Mouse (Mus musculus) neural tube, embryonic 11.5 days (tissue): ENCODE measurements around the gene Col11a2. TPM values are rescaled to one million over a fixed set of nuclear protein-coding genes. Genes with fewer than 3 reads are reported as not detected.

Source experiments
- ATAC-seq: fragments of 200-750 bp; cut with Nextera tagmentation; 2 replicates; pipeline ENCODE4 v1.8.0; 2017; ENCODE audit warnings: moderate number of reproducible peaks, mild to moderate bottlenecking, moderate TSS enrichment, moderate library complexity; ENCODE audit not compliant: insufficient read depth, low FRiP score, low TSS enrichment
- DNase-seq: peaks from one replicate; pipeline ENCODE4 v3.0.0-alpha.2; 2015; ENCODE audit warnings: low spot score
- H3K27ac ChIP-seq: fragments of 300-500 bp; sonication (generic); 2 replicates; pipeline ENCODE4 v1.5.1; 2014; ENCODE audit warnings: low read depth, mild to moderate bottlenecking, low read length
- H3K27me3 ChIP-seq: fragments of 300-500 bp; sonication (generic); 2 replicates; pipeline ENCODE4 v1.6.1; 2014; ENCODE audit warnings: mild to moderate bottlenecking, low read length, mixed read lengths; ENCODE audit not compliant: control insufficient read depth, insufficient read depth
- H3K36me3 ChIP-seq: fragments of 300-500 bp; sonication (generic); 2 replicates; pipeline ENCODE4 v1.6.1; 2014; ENCODE audit warnings: mild to moderate bottlenecking, low read length, moderate library complexity, mixed read lengths; ENCODE audit not compliant: control insufficient read depth, insufficient read depth
- H3K4me1 ChIP-seq: fragments of 300-500 bp; sonication (generic); 2 replicates; pipeline ENCODE4 v1.6.1; 2014; ENCODE audit warnings: low read length, mixed read lengths; ENCODE audit not compliant: control insufficient read depth, insufficient read depth
- H3K4me2 ChIP-seq: fragments of 300-500 bp; sonication (generic); 2 replicates; pipeline ENCODE4 v1.6.1; 2014; ENCODE audit warnings: low read depth, mild to moderate bottlenecking, moderate library complexity
- H3K4me3 ChIP-seq: fragments of 300-500 bp; sonication (generic); 2 replicates; pipeline ENCODE4 v1.5.1; 2014; ENCODE audit warnings: low read depth, low read length
- H3K9ac ChIP-seq: fragments of 300-500 bp; sonication (generic); 2 replicates; pipeline ENCODE4 v1.6.1; 2014; ENCODE audit warnings: mild to moderate bottlenecking, low read length
- H3K9me3 ChIP-seq: fragments of 300-500 bp; sonication (generic); 2 replicates; pipeline ENCODE4 v1.6.1; 2016; ENCODE audit warnings: low read length; ENCODE audit not compliant: control insufficient read depth
- WGBS: fragments of 180-500 bp; shearing (Covaris S2); extraction: QIAGEN DNeasy Blood & Tissue Kit; methylation state at CpG from one replicate; pipeline ENCODE4 v1.1.7; 2014; 5-methylcytosine and 5-hydroxymethylcytosine counted together
- polyA plus RNA-seq: library from polyadenylated mRNA; unstranded; fragments of >200 nt; fragmentation: Nextera tagmentation; extraction: Ambion mirVana; gene quantifications from 2 replicates; pipeline ENCODE4 v1.2.1, GENCODE M21; 2014

Col11a2 gene
- polyA plus RNA-seq, 1 experiment from 2014 or later: 1.5 TPM

DNA sequence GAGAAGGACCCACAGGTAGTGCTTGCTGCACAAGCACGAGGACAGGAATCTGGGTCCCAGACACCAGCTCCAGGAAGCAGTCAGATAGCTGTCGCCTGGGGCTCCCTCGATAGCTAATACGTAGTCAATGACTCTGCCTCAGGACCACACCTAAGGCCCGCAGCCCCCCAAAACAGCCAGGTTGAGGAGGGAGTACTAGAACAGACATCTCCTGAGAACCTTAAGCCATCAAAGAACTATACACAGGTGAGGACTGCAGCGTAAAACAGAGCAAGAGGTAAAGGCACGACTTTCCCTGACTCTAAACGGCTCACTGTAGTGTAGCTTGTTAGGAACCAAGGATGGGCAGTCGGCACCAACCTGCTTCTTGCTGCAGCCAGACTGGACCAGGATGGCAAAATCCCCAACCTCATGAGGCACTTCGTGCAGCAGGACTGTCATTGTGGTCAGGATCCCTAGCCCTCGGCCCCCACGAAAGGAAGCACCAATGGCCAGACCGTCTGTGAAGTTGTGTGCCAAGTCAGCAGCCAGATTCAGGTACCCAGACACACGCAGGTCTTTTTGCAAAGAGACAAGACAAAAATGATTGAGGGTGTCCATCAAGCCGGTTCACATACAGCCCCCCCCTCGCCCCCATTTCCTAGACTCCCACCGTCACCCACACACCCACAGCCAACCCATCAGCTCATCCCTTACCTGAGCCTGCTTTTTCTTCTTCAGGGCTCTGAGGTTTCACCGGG, 9.9 kb upstream of the Col11a2 start:
- WGBS: 91% methylated on average over 18 of the region's 18 CpGs
- no peaks in the 10 kb centered on the region for H3K27me3 ChIP-seq
- H3K9ac ChIP-seq: peak overlapping the region; percentile 94; the same call in 1 of the 2 replicates
- no peaks in the 10 kb centered on the region for H3K9me3 ChIP-seq
- ATAC-seq: no peak
- H3K4me2 ChIP-seq: peak overlapping the region; percentile 79
- H3K27ac ChIP-seq: 0 out of 2 replicates have a peak overlapping the region, but pooled peaks have one; percentile 4
- peaks cover 43% of the 10 kb centered on the region for H3K4me1 ChIP-seq
- H3K4me3 ChIP-seq: peak overlapping the region; percentile 88
- DNase-seq: no peak
- peaks cover 13% of the 10 kb centered on the region for H3K36me3 ChIP-seq

DNA sequence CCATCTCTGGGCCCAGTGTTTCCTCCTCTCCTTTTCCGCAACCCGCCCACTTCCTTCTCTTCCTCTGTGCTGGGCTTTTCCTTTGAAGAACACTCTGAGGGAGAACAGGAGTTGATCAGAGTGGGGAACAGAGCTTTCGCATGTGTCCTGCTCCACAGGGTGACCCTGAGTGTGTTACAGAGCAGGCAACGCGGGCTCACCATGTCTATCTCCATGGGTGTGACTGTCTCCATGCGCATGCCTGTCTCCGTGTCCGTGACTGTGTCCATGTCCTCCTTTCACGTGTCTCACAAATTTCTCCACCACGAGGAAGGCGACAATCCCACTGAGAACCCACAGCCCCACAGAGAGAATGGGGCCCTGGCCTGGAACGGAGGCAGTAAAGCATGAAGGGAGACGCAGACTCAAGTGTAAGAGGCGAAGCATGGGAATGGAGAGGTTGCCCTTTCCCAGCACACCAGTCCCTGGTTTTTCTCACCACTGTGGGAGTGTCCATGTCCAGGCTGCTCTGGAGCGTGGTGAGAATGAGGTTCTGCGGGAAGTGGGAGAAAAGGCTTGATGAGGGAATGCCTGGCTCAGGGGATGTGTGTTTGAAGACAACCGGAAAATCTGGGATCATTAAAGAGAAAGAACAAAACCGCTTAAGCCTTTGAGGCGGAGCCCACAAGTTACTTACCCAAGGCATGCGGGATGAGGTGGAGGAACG, 9.2 kb upstream of the Col11a2 start:
- H3K27me3 ChIP-seq: no peaks in the 10 kb centered on the region
- H3K36me3 ChIP-seq: peaks cover 13% of the 10 kb centered on the region
- H3K4me1 ChIP-seq: peaks cover 43% of the 10 kb centered on the region
- H3K4me2 ChIP-seq: peak overlapping the region; percentile 79
- 0 out of 2 replicates have a peak overlapping the region, but pooled peaks have one; percentile 4 for H3K27ac ChIP-seq
- DNase-seq (no peak), ATAC-seq (no peak)
- H3K4me3 ChIP-seq: peak overlapping the region; percentile 88
- no peaks in the 10 kb centered on the region for H3K9me3 ChIP-seq
- WGBS: 77% methylated on average over 21 of the region's 21 CpGs
- peak overlapping the region; percentile 94 for H3K9ac ChIP-seq

DNA sequence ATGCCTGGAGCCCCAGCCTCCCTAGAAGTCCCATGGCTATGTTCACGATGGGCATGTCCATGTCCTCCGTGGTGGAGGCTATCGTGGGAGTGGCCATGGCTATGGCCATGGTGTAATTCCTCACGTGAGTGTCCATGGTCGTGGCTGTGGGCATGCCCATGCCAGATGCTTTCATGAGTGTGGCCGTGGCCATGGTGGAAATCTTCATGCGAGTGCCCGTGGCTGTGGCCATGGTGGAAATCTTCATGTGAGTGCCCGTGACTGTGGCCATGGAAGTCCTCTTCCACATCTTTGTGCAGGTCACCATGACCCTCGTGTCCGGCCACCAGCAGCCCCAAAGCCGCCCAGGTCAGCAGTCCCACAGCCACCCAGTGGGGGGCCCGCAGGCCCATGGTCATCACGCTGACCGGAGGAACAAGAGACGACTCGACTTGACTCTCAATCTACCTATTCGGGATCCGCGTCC, 8.3 kb upstream of the Col11a2 start:
- Histone ChIP-seq H3K27ac (peak overlapping the region; percentile 96), H3K36me3 (peaks cover 16% of the 10 kb centered on the region), H3K4me1 (peaks cover 40% of the 10 kb centered on the region), H3K9me3 (no peaks in the 10 kb centered on the region; the same call in 1 of the 2 replicates), H3K4me2 (peak overlapping the region; percentile 79), H3K27me3 (no peaks in the 10 kb centered on the region), H3K4me3 (peak overlapping the region; percentile 88), H3K9ac (peak overlapping the region; percentile 94)
- no peak; the same call in 1 of the 2 replicates for ATAC-seq
- WGBS: 5% methylated on average over 20 of the region's 20 CpGs
- DNase-seq: peak; percentile 32

DNA sequence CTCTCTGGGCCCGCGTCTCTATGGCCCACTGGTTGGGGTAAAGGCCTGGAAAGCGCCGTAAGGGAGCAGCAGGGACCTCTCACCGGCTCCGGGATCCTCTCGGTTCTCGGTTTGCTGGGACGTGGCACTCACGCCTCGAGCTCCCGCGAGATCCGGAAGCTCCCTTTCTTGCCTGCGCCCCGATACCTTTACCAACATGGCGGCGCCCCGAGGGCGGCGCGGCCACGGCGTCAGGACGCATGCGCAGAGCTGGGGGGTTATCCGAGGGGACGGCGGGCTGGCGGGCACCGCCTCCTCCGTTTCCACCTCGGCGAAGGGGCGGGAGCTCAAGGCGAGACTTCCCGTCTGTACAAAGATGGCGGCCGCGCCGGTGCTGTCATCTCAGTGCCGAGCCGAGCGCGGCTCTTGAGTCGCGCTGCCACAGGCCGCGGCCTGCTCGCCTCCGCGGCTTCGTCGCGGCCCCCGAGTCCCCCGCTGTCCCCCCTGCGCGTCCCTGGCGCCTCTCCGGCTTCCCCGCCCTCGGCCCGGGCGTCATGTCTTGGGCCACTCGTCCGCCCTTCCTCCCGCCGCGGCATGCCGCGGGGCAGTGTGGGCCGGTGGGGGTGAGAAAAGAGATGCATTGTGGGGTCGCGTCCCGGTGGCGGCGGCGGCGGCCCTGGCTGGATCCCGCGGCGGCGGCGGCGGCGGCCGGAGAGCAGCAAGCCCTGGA, 7.6 kb upstream of the Col11a2 start, which contains the start of the genes Slc39a7 and Rxrb:
TSS of gene Slc39a7 (minus strand) at position 218 of the 709 bp plus-strand sequence.
TSS of gene Rxrb (plus strand) at position 348 of the 709 bp plus-strand sequence.
- peak within 1 kb of the TSS; percentile 79 for H3K4me2 ChIP-seq
- DNase-seq (peak; percentile 100), ATAC-seq (peak; percentile 48)
- WGBS: under 1% methylated on average over 83 of the region's 88 CpGs
- H3K4me1 ChIP-seq: peaks cover 33% of the 10 kb centered on the region
- peak within 1 kb of the TSS; percentile 96 for H3K27ac ChIP-seq
- H3K4me3 ChIP-seq: peak within 1 kb of the TSS; percentile 88
- no peaks in the 10 kb centered on the region; the same call in 1 of the 2 replicates for H3K9me3 ChIP-seq
- peaks cover 19% of the 10 kb centered on the region for H3K36me3 ChIP-seq
- H3K9ac ChIP-seq: peak within 1 kb of the TSS; percentile 94
- no peaks in the 10 kb centered on the region for H3K27me3 ChIP-seq

DNA sequence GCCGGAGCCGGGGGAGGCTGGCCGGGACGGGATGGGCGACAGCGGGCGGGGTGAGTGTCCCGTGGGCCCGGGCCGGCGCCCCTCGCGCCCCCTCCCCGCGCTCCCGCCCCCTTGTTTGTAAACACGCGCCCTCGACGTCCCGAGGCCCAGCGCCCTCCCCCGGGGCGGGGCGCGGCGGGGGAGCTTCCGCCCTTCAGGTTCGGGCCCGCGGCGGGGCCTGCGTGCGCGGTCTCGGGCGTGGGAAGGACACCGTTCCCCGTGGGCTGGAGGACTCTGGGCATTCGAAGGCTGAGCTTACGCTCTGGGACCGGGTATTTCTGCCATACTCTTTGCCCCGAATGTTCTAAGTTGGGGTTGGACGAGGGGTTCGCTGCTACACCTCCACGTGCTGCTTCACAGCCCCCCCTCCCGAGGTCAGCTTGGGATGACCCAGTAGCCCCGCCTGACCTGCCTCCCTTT, 7.0 kb upstream of the Col11a2 start:
- H3K4me3 ChIP-seq: peak overlapping the region; percentile 88
- DNase-seq (no peak), ATAC-seq (no peak)
- H3K27ac ChIP-seq: peak overlapping the region; percentile 96
- H3K4me1 ChIP-seq: peaks cover 27% of the 10 kb centered on the region
- WGBS: under 1% methylated on average over 43 of the region's 48 CpGs
- no peaks in the 10 kb centered on the region for H3K27me3 ChIP-seq
- H3K9ac ChIP-seq: peak overlapping the region; percentile 94
- H3K4me2 ChIP-seq: peak overlapping the region; percentile 79
- peaks cover 20% of the 10 kb centered on the region for H3K36me3 ChIP-seq
- H3K9me3 ChIP-seq: no peaks in the 10 kb centered on the region; the same call in 1 of the 2 replicates

DNA sequence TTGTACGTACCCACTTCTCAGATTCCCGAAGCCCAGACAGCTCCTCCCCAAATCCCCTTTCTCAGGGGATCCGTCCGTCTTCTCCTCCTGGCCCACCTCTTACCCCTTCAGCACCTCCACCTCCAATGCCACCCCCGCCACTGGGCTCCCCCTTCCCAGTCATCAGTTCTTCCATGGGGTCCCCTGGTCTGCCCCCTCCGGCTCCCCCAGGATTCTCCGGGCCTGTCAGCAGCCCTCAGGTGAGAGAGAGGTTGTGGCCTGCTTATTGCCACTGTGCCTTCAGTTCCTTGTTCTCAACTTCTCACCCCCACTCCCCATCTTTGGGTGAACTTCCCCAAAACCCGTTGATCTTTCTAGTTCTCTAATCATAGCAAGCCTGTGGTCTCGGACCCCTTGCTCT, 6.4 kb upstream of the Col11a2 start:
- Histone ChIP-seq H3K9me3 (no peaks in the 10 kb centered on the region; the same call in 1 of the 2 replicates), H3K27ac (no peak overlapping the region), H3K27me3 (no peaks in the 10 kb centered on the region), H3K36me3 (peaks cover 24% of the 10 kb centered on the region), H3K9ac (peak overlapping the region; percentile 94), H3K4me2 (peak overlapping the region; percentile 79), H3K4me3 (peak overlapping the region; percentile 88), H3K4me1 (peaks cover 26% of the 10 kb centered on the region)
- DNase-seq (no peak), ATAC-seq (no peak)
- WGBS: 65% methylated on average over 9 of the region's 9 CpGs

DNA sequence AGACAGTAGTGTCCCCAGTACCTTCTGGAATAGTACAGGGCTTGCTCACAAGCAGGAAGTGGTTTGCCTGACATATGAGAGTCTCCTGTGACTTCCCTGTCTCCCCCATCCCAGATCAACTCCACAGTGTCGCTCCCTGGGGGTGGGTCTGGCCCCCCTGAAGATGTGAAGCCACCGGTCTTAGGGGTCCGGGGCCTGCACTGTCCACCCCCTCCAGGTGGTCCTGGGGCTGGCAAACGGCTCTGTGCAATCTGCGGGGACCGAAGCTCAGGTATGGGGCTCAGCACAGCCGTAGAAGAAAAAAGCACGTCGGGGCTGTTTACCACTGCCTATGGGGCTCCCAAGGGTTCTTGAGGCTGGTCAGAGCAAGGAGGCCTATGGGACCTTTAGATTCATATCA, 5.8 kb upstream of the Col11a2 start:
- Histone ChIP-seq H3K4me1 (peaks cover 33% of the 10 kb centered on the region), H3K27ac (no peak overlapping the region), H3K9me3 (no peaks in the 10 kb centered on the region; the same call in 1 of the 2 replicates), H3K36me3 (peaks cover 25% of the 10 kb centered on the region), H3K4me2 (no peak overlapping the region), H3K27me3 (no peaks in the 10 kb centered on the region), H3K9ac (no peak overlapping the region), H3K4me3 (no peak overlapping the region)
- 93% methylated on average over 9 of the region's 9 CpGs for WGBS
- ATAC-seq: no peak
- DNase-seq: peak; percentile 6

DNA sequence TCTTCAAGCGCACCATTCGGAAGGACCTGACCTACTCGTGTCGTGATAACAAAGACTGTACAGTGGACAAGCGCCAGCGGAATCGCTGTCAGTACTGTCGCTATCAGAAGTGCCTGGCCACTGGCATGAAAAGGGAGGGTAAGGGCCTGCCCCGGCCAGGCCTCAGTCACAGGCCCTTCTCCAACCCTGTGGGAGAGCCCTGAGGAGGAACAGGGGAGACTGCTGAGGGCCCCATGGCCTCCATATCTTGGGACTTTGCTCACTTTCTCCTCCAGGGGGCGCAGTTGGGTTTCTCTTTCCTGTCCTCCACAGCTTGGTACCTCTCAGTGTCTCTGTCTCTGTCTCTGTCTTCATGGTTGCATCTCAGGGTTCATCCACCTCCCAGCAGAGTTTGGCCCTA, 5.2 kb upstream of the Col11a2 start:
- Histone ChIP-seq H3K36me3 (peaks cover 22% of the 10 kb centered on the region), H3K27ac (no peak overlapping the region), H3K4me2 (no peak overlapping the region), H3K4me1 (peaks cover 33% of the 10 kb centered on the region), H3K9me3 (no peaks in the 10 kb centered on the region; the same call in 1 of the 2 replicates), H3K27me3 (no peaks in the 10 kb centered on the region), H3K4me3 (no peak overlapping the region), H3K9ac (no peak overlapping the region)
- WGBS: 80% methylated on average over 10 of the region's 10 CpGs
- ATAC-seq (no peak), DNase-seq (peak; percentile 64)
